Mouse (Mus musculus): ENCODE data around the gene Fubp1. TPM values are rescaled to one million over a fixed set of nuclear protein-coding genes. Genes with fewer than 3 reads are reported as not detected.
A peak's percentile ranks its signal among the peaks of the same experiment; 100 is the strongest.
"Not testable (repeated sequence)": the region's sequence is repeated elsewhere in the genome, so short reads cannot be mapped to it uniquely, and the experiment has no call there.

The Fubp1 gene
- polyA plus RNA-seq, 1 experiment from 2014 or later = 178 TPM

- Histone ChIP-seq H3K9ac (ENCODE audit: low read depth, low read length) (no peak overlapping the region), H3K36me3 (ENCODE audit: insufficient read depth, low read length) (no peaks in the 10 kb centered on the region), H3K4me3 (replicated peaks; ENCODE audit: low read depth, low read length) (no peak overlapping the region), H3K27me3 (ENCODE audit: insufficient read depth, low read length) (no peaks in the 10 kb centered on the region), H3K4me1 (replicated peaks; ENCODE audit: insufficient read depth, low read length) (no peaks in the 10 kb centered on the region), H3K27ac (no peak overlapping the region), H3K9me3 (replicated peaks; ENCODE audit: low read length) (no peaks in the 10 kb centered on the region), H3K4me2 (ENCODE audit: low read length) (no peak overlapping the region)
- 76% methylated on average over 1 of the region's 1 CpGs for WGBS
- TF ChIP-seq CTCF (IDR thresholded peaks at IDR 0.05; ENCODE audit: low read depth) = no peak
- no peak for ATAC-seq (replicated peaks; ENCODE audit: low FRiP score, low read depth)
- no peak for DNase-seq (ENCODE audit: low spot score)
Measured at GRCm38 (mm10) chr3:152250487-152250886, 40.3 kb downstream of the Fubp1 start.

- ATAC-seq (replicated peaks; ENCODE audit: low FRiP score, low read depth) (no peak), DNase-seq (ENCODE audit: low spot score) (no peak)
- no peak for TF ChIP-seq CTCF (IDR thresholded peaks at IDR 0.05; ENCODE audit: low read depth)
- Histone ChIP-seq H3K27ac (no peak overlapping the region), H3K4me3 (replicated peaks; ENCODE audit: low read depth, low read length) (no peak overlapping the region), H3K4me1 (replicated peaks; ENCODE audit: insufficient read depth, low read length) (0 out of 2 replicates have a peak, but pooled peaks cover 4% of the 10 kb centered on the region), H3K27me3 (ENCODE audit: insufficient read depth, low read length) (no peaks in the 10 kb centered on the region), H3K36me3 (ENCODE audit: insufficient read depth, low read length) (no peaks in the 10 kb centered on the region), H3K4me2 (ENCODE audit: low read length) (no peak overlapping the region), H3K9ac (ENCODE audit: low read depth, low read length) (no peak overlapping the region), H3K9me3 (replicated peaks; ENCODE audit: low read length) (no peaks in the 10 kb centered on the region)
- 71% methylated on average over 3 of the region's 3 CpGs for WGBS
Measured at GRCm38 (mm10) chr3:152257528-152257927, 47.3 kb downstream of the Fubp1 start.

- not testable (repeated sequence) for H3K9me3 ChIP-seq (replicated peaks; ENCODE audit: low read length); H3K4me2 ChIP-seq (ENCODE audit: low read length); H3K27me3 ChIP-seq (ENCODE audit: insufficient read depth, low read length); H3K27ac ChIP-seq; H3K36me3 ChIP-seq (ENCODE audit: insufficient read depth, low read length); H3K4me3 ChIP-seq (replicated peaks; ENCODE audit: low read depth, low read length); H3K9ac ChIP-seq (ENCODE audit: low read depth, low read length); H3K4me1 ChIP-seq (replicated peaks; ENCODE audit: insufficient read depth, low read length)
- WGBS = 33% methylated on average over 8 of the region's 9 CpGs
- peak; percentile 83 for TF ChIP-seq CTCF (IDR thresholded peaks at IDR 0.05; ENCODE audit: low read depth)
- ATAC-seq (replicated peaks; ENCODE audit: low FRiP score, low read depth) (peak; percentile 70), DNase-seq (ENCODE audit: low spot score) (peak; percentile 89)
Measured at GRCm38 (mm10) chr3:152259409-152259808, 49.2 kb downstream of the Fubp1 start.

GRCm38 (mm10) chr3:152260362-152260761 is 50.1 kb downstream of the Fubp1 start:
- no peak for ATAC-seq (replicated peaks; ENCODE audit: low FRiP score, low read depth)
- no peak for TF ChIP-seq CTCF (IDR thresholded peaks at IDR 0.05; ENCODE audit: low read depth)
- Histone ChIP-seq H3K9me3 (replicated peaks; ENCODE audit: low read length) (no peaks in the 10 kb centered on the region), H3K4me3 (replicated peaks; ENCODE audit: low read depth, low read length) (no peak overlapping the region), H3K36me3 (ENCODE audit: insufficient read depth, low read length) (no peaks in the 10 kb centered on the region), H3K27ac (no peak overlapping the region), H3K27me3 (ENCODE audit: insufficient read depth, low read length) (no peaks in the 10 kb centered on the region), H3K4me2 (ENCODE audit: low read length) (no peak overlapping the region), H3K4me1 (replicated peaks; ENCODE audit: insufficient read depth, low read length) (0 out of 2 replicates have a peak, but pooled peaks cover 4% of the 10 kb centered on the region), H3K9ac (ENCODE audit: low read depth, low read length) (no peak overlapping the region)
- DNase-seq (ENCODE audit: low spot score) = no peak
- 100% methylated on average over 1 of the region's 1 CpGs for WGBS

GRCm38 (mm10) chr3:152261436-152261835 is 51.2 kb downstream of the Fubp1 start:
- Histone ChIP-seq H3K36me3 (ENCODE audit: insufficient read depth, low read length) (no peaks in the 10 kb centered on the region), H3K27ac (no peak overlapping the region), H3K4me3 (replicated peaks; ENCODE audit: low read depth, low read length) (no peak overlapping the region), H3K27me3 (ENCODE audit: insufficient read depth, low read length) (no peaks in the 10 kb centered on the region), H3K4me2 (ENCODE audit: low read length) (no peak overlapping the region), H3K9ac (ENCODE audit: low read depth, low read length) (no peak overlapping the region), H3K4me1 (replicated peaks; ENCODE audit: insufficient read depth, low read length) (0 out of 2 replicates have a peak, but pooled peaks cover 7% of the 10 kb centered on the region), H3K9me3 (replicated peaks; ENCODE audit: low read length) (no peaks in the 10 kb centered on the region)
- ATAC-seq (replicated peaks; ENCODE audit: low FRiP score, low read depth) (no peak), DNase-seq (ENCODE audit: low spot score) (no peak)
- no peak for TF ChIP-seq CTCF (IDR thresholded peaks at IDR 0.05; ENCODE audit: low read depth)
- WGBS = 40% methylated on average over 8 of the region's 8 CpGs

- Histone ChIP-seq H3K4me2 (ENCODE audit: low read length) (peak overlapping the region; percentile 23), H3K4me1 (replicated peaks; ENCODE audit: insufficient read depth, low read length) (0 out of 2 replicates have a peak, but pooled peaks cover 7% of the 10 kb centered on the region), H3K36me3 (ENCODE audit: insufficient read depth, low read length) (no peaks in the 10 kb centered on the region), H3K9ac (ENCODE audit: low read depth, low read length) (no peak overlapping the region), H3K27me3 (ENCODE audit: insufficient read depth, low read length) (no peaks in the 10 kb centered on the region), H3K27ac (no peak overlapping the region), H3K9me3 (replicated peaks; ENCODE audit: low read length) (no peaks in the 10 kb centered on the region), H3K4me3 (replicated peaks; ENCODE audit: low read depth, low read length) (no peak overlapping the region)
- ATAC-seq (replicated peaks; ENCODE audit: low FRiP score, low read depth) (no peak), DNase-seq (ENCODE audit: low spot score) (peak; percentile 66)
- TF ChIP-seq CTCF (IDR thresholded peaks at IDR 0.05; ENCODE audit: low read depth) = no peak
- WGBS = 12% methylated on average over 8 of the region's 8 CpGs
Measured at GRCm38 (mm10) chr3:152261948-152262347, 51.7 kb downstream of the Fubp1 start.

GRCm38 (mm10) chr3:152264374-152264773 is 54.2 kb downstream of the Fubp1 start:
- DNase-seq (ENCODE audit: low spot score) (no peak), ATAC-seq (replicated peaks; ENCODE audit: low FRiP score, low read depth) (no peak)
- Histone ChIP-seq H3K9me3 (replicated peaks; ENCODE audit: low read length) (no peaks in the 10 kb centered on the region), H3K27ac (no peak overlapping the region), H3K4me2 (ENCODE audit: low read length) (peak overlapping the region; percentile 90; the same call in 1 of the 2 replicates), H3K27me3 (ENCODE audit: insufficient read depth, low read length) (no peaks in the 10 kb centered on the region), H3K4me3 (replicated peaks; ENCODE audit: low read depth, low read length) (no peak overlapping the region), H3K4me1 (replicated peaks; ENCODE audit: insufficient read depth, low read length) (0 out of 2 replicates have a peak, but pooled peaks cover 7% of the 10 kb centered on the region), H3K36me3 (ENCODE audit: insufficient read depth, low read length) (no peaks in the 10 kb centered on the region), H3K9ac (ENCODE audit: low read depth, low read length) (no peak overlapping the region)
- no peak for TF ChIP-seq CTCF (IDR thresholded peaks at IDR 0.05; ENCODE audit: low read depth)
- 71% methylated on average over 10 of the region's 10 CpGs for WGBS
